Mouse (Mus musculus): ENCODE results near the gene Ctcfl. TPM values are rescaled to one million over a fixed set of nuclear protein-coding genes. Genes with fewer than 3 reads are reported as not detected.
A peak's percentile ranks its signal among the peaks of the same experiment; 100 is the strongest.

Gene Ctcfl
- polyA plus RNA-seq, 1 experiment from 2014 or later: 0.05 TPM

GRCm38 (mm10) chr2:173056882-173057315 is 62.4 kb downstream of the Ctcfl start:
- 57% methylated on average over 11 of the region's 11 CpGs for WGBS
- no peaks in the 10 kb centered on the region for H3K36me3 ChIP-seq (ENCODE audit: insufficient read depth)
- no peak overlapping the region for H3K4me2 ChIP-seq
- no peaks in the 10 kb centered on the region for H3K9me3 ChIP-seq (ENCODE audit: low read depth, low read length)
- no peak overlapping the region for H3K4me3 ChIP-seq (ENCODE audit: low read depth, low read length)
- no peaks in the 10 kb centered on the region for H3K4me1 ChIP-seq (ENCODE audit: insufficient read depth)
- DNase-seq: peak; percentile 40
- no peak for TF ChIP-seq CTCF (IDR thresholded peaks at IDR 0.05; ENCODE audit: low read depth)
- H3K27ac ChIP-seq (ENCODE audit: low read depth): no peak overlapping the region
- no peaks in the 10 kb centered on the region for H3K27me3 ChIP-seq (ENCODE audit: insufficient read depth, low read length)
- H3K9ac ChIP-seq: no peak overlapping the region
- no peak for ATAC-seq (ENCODE audit: insufficient read depth)

- H3K4me1 ChIP-seq (ENCODE audit: insufficient read depth): no peaks in the 10 kb centered on the region
- 64% methylated on average over 10 of the region's 10 CpGs for WGBS
- H3K9ac ChIP-seq: no peak overlapping the region
- no peak overlapping the region for H3K27ac ChIP-seq (ENCODE audit: low read depth)
- no peaks in the 10 kb centered on the region for H3K27me3 ChIP-seq (ENCODE audit: insufficient read depth, low read length)
- no peak overlapping the region for H3K4me3 ChIP-seq (ENCODE audit: low read depth, low read length)
- no peak for TF ChIP-seq CTCF (IDR thresholded peaks at IDR 0.05; ENCODE audit: low read depth)
- ATAC-seq (ENCODE audit: insufficient read depth) (no peak), DNase-seq (no peak)
- H3K36me3 ChIP-seq (ENCODE audit: insufficient read depth): no peaks in the 10 kb centered on the region
- H3K9me3 ChIP-seq (ENCODE audit: low read depth, low read length): no peaks in the 10 kb centered on the region
- H3K4me2 ChIP-seq: no peak overlapping the region
Observed at GRCm38 (mm10) chr2:173056303-173056881, 62.9 kb downstream of the Ctcfl start.

DNA sequence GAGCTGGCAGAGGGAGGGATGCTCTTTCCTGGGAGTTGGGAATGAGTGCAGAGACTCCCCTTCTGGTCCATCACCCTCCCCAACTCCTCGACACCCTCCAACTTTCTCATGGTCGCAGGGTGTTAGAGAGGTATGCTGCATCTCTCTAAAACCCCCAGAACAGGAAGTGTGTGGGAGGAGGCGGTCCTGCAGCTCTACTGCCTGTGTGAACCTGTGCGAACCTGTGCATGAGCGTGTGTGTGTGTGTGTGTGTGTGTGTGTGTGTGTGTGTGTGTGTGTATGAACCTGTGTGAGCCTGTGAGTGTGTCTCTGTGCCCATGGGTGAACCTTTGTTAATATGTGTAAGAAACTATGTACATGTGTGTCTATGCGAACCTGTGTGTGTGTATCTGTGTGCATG is 65.5 kb downstream of the Ctcfl start:
- TF ChIP-seq CTCF (IDR thresholded peaks at IDR 0.05; ENCODE audit: low read depth): no peak
- no peaks in the 10 kb centered on the region for H3K9me3 ChIP-seq (ENCODE audit: low read depth, low read length)
- no peak overlapping the region for H3K4me3 ChIP-seq (ENCODE audit: low read depth, low read length)
- no peak overlapping the region for H3K27ac ChIP-seq (ENCODE audit: low read depth)
- DNase-seq (no peak), ATAC-seq (ENCODE audit: insufficient read depth) (no peak)
- H3K36me3 ChIP-seq (ENCODE audit: insufficient read depth): no peaks in the 10 kb centered on the region
- H3K9ac ChIP-seq: no peak overlapping the region
- no peak overlapping the region for H3K4me2 ChIP-seq
- no peaks in the 10 kb centered on the region for H3K27me3 ChIP-seq (ENCODE audit: insufficient read depth, low read length)
- WGBS: 62% methylated on average over 6 of the region's 6 CpGs
- no peaks in the 10 kb centered on the region for H3K4me1 ChIP-seq (ENCODE audit: insufficient read depth)

GRCm38 (mm10) chr2:173052881-173053280 is 66.4 kb downstream of the Ctcfl start:
- H3K9ac ChIP-seq: no peak overlapping the region
- ATAC-seq (ENCODE audit: insufficient read depth): no peak
- no peaks in the 10 kb centered on the region for H3K4me1 ChIP-seq (ENCODE audit: insufficient read depth)
- no peak overlapping the region for H3K4me3 ChIP-seq (ENCODE audit: low read depth, low read length)
- no peak overlapping the region for H3K27ac ChIP-seq (ENCODE audit: low read depth)
- WGBS: 87% methylated on average over 8 of the region's 8 CpGs
- H3K9me3 ChIP-seq (ENCODE audit: low read depth, low read length): no peaks in the 10 kb centered on the region
- H3K4me2 ChIP-seq: no peak overlapping the region
- DNase-seq: no peak
- H3K27me3 ChIP-seq (ENCODE audit: insufficient read depth, low read length): no peaks in the 10 kb centered on the region
- no peak for TF ChIP-seq CTCF (IDR thresholded peaks at IDR 0.05; ENCODE audit: low read depth)
- H3K36me3 ChIP-seq (ENCODE audit: insufficient read depth): no peaks in the 10 kb centered on the region

DNA sequence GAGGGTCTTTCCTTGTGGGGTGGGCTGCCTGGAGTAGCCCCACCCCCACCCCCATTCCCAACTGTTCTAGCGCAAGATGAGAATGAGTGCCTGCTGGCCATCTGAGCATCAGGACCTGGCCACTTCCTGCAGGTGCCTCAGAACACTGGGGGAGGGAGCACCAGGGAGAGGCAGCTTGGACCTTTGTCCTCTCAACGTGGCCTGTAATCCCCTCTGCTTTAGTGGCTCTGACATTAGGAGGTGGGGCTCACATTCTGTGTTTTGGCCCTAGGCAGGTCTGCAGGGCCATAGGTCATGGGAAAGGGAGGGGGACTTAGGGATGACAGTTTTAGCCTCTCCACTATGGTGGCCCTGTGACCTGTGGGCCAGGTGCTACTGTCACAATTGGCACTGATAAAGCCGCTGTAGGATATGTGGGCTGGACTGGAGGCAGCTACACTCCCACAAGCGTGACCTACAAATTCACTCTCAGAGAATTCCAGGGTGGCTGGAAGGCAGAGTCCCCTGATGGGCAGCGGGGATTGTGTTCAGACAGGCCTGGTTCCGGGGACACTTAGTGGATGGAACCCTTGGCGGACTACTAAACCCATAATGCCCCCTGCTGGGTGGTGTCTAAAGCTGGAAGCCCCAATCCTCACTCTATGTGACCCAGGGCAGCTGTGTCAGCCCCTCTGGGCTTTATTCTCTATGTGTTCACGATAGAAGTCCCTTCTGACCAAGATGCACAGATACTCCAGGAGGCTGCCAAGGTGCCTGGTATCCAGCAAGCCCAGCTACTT is 68.5 kb downstream of the Ctcfl start:
- TF ChIP-seq CTCF (IDR thresholded peaks at IDR 0.05; ENCODE audit: low read depth): no peak
- DNase-seq (no peak), ATAC-seq (ENCODE audit: insufficient read depth) (no peak)
- Histone ChIP-seq H3K9ac (no peak overlapping the region), H3K27ac (ENCODE audit: low read depth) (no peak overlapping the region), H3K4me2 (no peak overlapping the region), H3K4me1 (ENCODE audit: insufficient read depth) (no peaks in the 10 kb centered on the region), H3K27me3 (ENCODE audit: insufficient read depth, low read length) (no peaks in the 10 kb centered on the region), H3K4me3 (ENCODE audit: low read depth, low read length) (no peak overlapping the region), H3K9me3 (ENCODE audit: low read depth, low read length) (no peaks in the 10 kb centered on the region), H3K36me3 (ENCODE audit: insufficient read depth) (no peaks in the 10 kb centered on the region)
- 52% methylated on average over 8 of the region's 8 CpGs for WGBS

- ATAC-seq (ENCODE audit: insufficient read depth) (no peak), DNase-seq (no peak)
- Histone ChIP-seq H3K36me3 (ENCODE audit: insufficient read depth) (no peaks in the 10 kb centered on the region), H3K9ac (no peak overlapping the region), H3K27ac (ENCODE audit: low read depth) (no peak overlapping the region), H3K27me3 (ENCODE audit: insufficient read depth, low read length) (no peaks in the 10 kb centered on the region), H3K4me1 (ENCODE audit: insufficient read depth) (no peaks in the 10 kb centered on the region), H3K4me2 (no peak overlapping the region), H3K9me3 (ENCODE audit: low read depth, low read length) (no peaks in the 10 kb centered on the region), H3K4me3 (ENCODE audit: low read depth, low read length) (no peak overlapping the region)
- TF ChIP-seq CTCF (IDR thresholded peaks at IDR 0.05; ENCODE audit: low read depth): no peak
- 47% methylated on average over 6 of the region's 6 CpGs for WGBS
Observed at GRCm38 (mm10) chr2:173049817-173050216, 69.5 kb downstream of the Ctcfl start.

DNA sequence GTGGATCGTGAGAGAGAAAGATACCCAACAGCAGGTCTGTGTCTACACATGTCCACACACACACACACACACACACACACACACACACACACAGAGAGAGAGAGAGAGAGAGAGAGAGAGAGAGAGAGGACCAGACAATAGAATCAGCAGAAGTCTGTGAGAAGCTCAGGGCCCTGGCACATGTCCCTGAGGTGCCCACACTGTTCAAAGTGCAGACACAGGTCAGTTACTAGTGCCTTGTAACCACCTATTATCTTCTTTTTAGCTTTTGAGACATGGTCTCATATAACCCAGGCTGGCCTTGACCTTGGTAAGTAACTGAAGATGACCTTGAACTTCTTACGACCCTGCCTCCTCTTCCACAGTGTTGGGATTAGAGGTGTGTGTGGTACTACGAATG is 70.1 kb downstream of the Ctcfl start:
- Histone ChIP-seq H3K4me1 (ENCODE audit: insufficient read depth) (no peaks in the 10 kb centered on the region), H3K27ac (ENCODE audit: low read depth) (no peak overlapping the region), H3K27me3 (ENCODE audit: insufficient read depth, low read length) (no peaks in the 10 kb centered on the region), H3K9ac (no peak overlapping the region), H3K4me3 (ENCODE audit: low read depth, low read length) (no peak overlapping the region), H3K4me2 (no peak overlapping the region), H3K36me3 (ENCODE audit: insufficient read depth) (no peaks in the 10 kb centered on the region), H3K9me3 (ENCODE audit: low read depth, low read length) (no peaks in the 10 kb centered on the region)
- 75% methylated on average over 3 of the region's 3 CpGs for WGBS
- ATAC-seq (ENCODE audit: insufficient read depth) (no peak), DNase-seq (no peak)
- no peak for TF ChIP-seq CTCF (IDR thresholded peaks at IDR 0.05; ENCODE audit: low read depth)

Measured in lung, embryonic 14.5 days (tissue).